Mouse (Mus musculus) E14TG2a.4 (cell line): Measurements from ENCODE around the gene Serpina6.

Experiments
- CTCF ChIP-seq: conservative IDR thresholded peaks from 2 replicates; pipeline ENCODE4 v1.5.1; 2014; ENCODE audit warnings: low read length
- POU5F1 ChIP-seq: IDR thresholded peaks from 2 replicates; pipeline ENCODE4 v1.6.1; 2014; ENCODE audit warnings: low read length, borderline replicate concordance

DNA sequence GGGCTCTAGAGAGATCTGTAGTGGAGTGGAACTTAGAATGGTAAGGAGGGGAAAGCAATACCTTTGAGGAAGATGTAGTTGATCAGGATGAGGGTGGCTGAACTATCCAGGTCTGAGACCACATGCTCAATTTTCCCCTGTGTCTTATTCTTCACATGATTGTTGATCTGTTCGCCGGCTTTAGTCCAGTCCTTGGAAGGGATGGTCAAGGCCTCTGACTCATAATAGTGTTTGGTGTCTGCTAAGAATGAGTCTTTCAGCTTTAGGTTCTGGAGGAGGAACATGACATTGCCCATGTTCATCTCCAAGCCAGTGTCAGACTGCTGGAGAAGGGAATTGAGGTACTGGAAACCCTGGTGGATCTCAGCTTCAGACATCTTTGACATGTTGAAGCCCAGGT, 3.2 kb downstream of the Serpina6 start:
- TF ChIP-seq CTCF, result no peak
- TF ChIP-seq POU5F1, result no peak
